Mouse (Mus musculus) naive thymus-derived CD4-positive, alpha-beta T cell, adult 2 months (primary cell): ENCODE data around the gene Smarcc2.

Experiments
- DNase-seq: peaks from one replicate; pipeline ENCODE4 v3.0.0-alpha.2; 2011; ENCODE audit warnings: low read depth

Smarcc2 gene

DNA sequence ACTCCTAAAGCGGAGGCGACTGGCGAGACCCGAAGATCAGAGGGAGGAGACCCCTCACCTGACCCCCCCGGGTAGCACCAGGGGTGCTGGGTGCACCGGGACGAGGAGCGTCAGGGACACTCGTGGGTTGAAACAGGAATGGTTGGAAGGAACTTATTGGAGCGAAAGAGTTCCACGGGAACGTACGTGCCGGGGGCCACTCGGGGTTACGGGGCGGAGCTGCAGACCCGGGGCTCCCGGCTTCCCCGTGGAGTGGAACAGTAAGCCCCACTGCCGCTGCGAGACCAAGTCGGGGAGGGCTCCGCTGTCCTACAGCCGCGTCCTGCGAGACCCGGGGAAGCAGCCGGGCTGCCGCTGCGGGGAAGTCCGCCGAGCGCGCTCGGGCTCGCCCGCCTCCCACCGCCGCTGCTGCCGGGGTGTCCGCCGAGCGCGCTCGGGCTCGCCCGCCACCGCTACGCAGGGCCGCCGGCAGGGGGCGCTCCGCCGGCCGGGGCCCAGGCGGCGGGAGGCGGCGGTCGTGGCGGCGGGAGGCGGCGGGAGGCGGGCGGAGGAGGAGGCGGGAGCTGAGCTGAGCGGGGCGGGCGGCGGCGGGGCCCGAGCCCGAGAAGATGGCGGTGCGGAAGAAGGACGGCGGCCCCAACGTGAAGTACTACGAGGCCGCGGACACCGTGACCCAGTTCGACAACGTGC lies at the start of gene Smarcc2:
TSS of gene Smarcc2 (plus strand) at position 530 of the 690 bp plus-strand sequence.
- peak; percentile 89 for DNase-seq

- peak; percentile 97 for DNase-seq
Measured at GRCm38 (mm10) chr10:128409692-128410559, 49.1 kb upstream of the Smarcc2 start.

DNA sequence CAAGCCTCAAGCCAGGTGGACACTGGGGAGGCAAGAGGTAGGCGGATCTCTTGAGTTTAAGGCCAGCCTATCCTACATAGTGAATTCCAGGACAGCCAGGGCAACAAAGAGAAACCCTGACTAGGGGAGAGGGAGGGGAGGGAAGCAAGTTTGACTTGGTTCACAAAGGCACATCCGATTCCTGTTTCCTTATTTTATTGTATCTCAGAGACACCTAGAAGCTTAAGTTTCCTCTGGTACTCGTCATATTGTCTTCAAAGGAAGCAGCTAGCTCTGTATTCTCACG lies 48.5 kb upstream of the Smarcc2 start:
- DNase-seq = peak; percentile 67

DNA sequence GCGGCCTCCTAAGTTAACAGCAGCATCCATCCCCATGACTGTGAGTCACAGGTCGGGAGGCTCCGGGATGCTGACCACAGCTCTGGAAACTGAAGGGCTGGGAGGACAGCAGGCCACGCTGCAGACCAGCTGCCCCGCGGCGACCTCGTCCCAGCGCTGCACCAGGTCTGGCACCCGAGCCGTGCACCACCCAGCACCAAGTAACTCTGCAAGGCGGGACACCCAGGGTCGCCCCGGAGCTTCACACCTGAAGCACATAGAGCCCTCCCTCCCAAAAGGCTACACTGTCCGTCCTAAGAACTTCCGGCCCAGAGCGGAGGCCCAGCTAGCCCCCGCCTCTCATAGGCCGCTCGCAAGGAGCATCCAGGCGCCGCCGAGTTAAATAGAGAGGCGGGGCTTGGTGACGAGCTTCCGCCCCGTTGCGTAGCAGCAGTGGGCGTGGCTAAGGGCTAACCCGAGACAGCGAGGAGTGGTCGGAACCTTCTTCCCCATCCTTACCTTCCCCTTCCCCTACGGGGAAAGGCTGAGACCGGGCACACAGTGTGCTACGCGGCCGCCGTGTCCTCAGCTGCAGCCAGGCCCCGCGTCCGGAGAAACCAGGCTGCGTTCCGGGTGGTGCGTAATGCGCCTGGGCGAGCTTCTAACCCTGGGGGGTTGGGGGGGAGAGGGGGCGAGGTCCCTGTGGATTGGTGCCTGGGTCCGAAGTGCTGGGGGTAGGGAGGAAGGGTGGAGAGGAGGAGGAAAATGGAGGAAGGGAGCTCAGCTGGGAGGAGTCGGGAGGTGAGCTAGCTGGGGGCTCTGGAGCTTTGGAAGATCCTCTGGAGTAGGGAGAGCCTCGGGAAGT lies 47.6 kb upstream of the Smarcc2 start, which contains the start of the genes Nabp2 and Rnf41:
TSS of gene Nabp2 (minus strand) at position 282 of the 844 bp plus-strand sequence.
TSS of gene Rnf41 (plus strand) at position 447 of the 844 bp plus-strand sequence.
- DNase-seq = peak; percentile 96

DNA sequence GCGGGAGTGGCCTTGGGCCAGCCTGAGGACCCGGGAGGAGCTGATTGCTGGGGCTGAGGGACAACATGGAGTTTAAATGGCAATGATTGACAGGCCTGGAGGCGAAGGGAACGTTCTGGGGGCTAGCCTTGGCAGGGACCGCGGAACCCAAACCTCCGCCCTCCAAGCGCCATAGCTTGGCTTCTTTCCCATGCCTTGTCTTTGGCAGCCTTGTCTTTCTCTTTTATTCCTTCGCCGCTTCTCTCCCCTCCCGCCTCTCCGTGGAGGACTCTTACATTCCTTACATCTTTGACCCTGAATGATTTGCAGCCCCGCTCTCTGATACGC lies 47.0 kb upstream of the Smarcc2 start:
- no peak for DNase-seq

DNA sequence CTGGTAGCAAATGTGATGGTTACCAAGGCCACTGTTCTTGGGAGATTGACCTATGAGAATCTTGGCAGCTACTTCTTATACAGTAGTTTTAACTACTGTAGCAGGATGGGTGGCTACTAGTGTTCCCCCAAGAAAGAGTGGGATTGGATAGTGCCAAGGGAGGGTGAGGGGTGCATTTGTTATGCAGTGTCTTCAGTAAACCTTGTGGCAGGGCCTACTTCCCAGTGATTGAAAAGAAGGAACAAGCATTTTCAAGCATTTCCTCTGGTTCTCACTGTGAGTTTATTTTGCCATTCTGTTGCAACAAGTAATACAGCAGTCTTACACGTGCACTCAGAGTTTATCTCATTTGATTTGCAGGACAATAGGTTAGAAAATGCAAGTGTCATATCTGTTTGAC lies 46.5 kb upstream of the Smarcc2 start:
- DNase-seq = no peak

DNA sequence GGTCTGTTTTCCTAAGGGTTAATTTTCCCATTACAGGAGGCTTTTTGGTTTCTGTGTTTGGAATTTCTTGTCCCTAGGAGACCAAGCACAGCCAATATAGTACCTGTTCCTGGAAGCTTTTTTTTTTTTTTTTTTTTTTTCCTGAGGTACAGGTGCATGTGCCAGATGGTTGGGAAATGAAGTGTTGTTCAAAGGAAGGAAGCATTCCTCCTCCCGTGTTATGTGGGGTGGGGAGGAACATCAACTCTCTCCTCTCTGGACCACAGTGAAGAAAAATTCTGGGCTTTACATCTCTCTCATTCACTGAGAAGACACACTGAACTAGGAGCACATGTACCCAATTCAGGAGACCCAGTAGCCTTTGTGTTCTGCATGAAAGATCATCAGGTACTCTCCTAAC lies 46.0 kb upstream of the Smarcc2 start:
- DNase-seq = no peak

- DNase-seq = no peak
Measured at GRCm38 (mm10) chr10:128414848-128415247, 44.2 kb upstream of the Smarcc2 start.

- DNase-seq = no peak
Measured at GRCm38 (mm10) chr10:128422426-128422825, 36.6 kb upstream of the Smarcc2 start.

GRCm38 (mm10) chr10:128424604-128425003 lies 34.4 kb upstream of the Smarcc2 start:
- peak; percentile 49 for DNase-seq

DNA sequence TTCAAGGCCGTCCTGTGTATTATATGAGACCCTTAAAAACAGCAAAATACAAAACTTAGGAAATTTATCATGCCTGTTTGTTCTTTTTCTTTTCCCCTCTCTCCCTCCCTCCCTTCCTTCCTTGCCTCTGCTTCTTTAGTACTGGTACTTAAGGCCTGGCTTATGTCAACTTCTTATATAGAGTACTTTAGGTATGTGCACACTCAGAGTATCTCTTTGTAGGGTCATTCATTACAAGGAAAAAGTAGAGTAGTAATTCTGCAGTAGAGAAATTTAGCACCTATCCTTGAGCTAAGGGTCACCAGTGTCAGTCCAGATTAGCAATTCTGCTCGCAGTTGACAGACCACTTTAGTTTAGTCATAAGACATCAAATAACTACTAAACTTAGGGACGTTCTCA lies 33.8 kb upstream of the Smarcc2 start:
- no peak for DNase-seq

GRCm38 (mm10) chr10:128429052-128429451 lies 30.0 kb upstream of the Smarcc2 start:
- no peak for DNase-seq

GRCm38 (mm10) chr10:128429454-128429853 lies 29.6 kb upstream of the Smarcc2 start:
- no peak for DNase-seq

DNA sequence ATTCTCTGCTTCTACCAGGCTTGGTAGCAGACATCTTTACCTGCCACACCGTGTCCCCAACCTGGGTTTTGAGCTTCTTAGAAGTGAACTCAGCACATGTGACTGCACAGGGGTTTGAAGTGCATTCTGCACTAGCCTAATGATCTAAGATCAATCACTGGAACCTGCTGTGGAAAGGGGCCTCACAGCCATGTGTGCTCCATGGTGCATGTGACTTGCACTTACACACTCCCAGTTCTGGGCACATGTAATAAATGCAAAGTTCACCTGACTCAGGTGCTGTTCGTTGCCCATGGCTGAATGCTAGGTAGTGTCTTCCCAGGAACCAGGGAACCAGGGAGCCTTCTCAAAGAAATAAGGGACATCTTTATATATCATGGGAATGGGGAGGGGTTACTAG lies 25.6 kb upstream of the Smarcc2 start:
- no peak for DNase-seq

- DNase-seq = peak; percentile 77
Measured at GRCm38 (mm10) chr10:128434681-128435080, 24.4 kb upstream of the Smarcc2 start.

DNA sequence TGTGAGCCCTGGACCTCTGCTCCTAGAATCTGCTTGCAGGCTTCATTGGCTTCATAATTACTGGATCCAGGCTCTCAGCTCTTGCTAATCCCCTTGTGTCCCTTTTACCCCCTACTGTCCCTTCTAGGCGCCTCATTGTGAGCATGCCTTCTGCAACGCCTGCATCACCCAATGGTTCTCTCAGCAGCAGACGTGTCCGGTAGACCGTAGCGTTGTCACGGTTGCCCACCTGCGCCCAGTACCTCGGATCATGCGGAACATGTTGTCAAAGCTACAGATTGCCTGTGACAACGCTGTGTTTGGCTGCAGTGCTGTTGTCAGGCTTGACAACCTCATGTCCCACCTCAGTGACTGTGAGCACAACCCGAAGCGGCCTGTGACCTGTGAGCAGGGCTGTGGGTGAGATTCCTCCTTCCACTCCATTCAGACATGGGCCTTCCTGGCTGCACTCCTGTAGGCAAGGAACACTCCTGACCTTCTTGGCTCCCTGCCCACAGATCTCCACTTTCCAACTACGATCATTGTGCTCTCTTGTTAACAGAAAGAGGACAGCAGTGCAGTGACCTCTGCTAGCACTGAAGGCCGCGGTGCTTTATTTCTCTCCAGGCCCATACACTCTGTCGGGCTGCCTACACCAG lies 23.7 kb upstream of the Smarcc2 start:
- DNase-seq = no peak

GRCm38 (mm10) chr10:128435873-128436272 lies 23.2 kb upstream of the Smarcc2 start:
- DNase-seq = no peak

DNA sequence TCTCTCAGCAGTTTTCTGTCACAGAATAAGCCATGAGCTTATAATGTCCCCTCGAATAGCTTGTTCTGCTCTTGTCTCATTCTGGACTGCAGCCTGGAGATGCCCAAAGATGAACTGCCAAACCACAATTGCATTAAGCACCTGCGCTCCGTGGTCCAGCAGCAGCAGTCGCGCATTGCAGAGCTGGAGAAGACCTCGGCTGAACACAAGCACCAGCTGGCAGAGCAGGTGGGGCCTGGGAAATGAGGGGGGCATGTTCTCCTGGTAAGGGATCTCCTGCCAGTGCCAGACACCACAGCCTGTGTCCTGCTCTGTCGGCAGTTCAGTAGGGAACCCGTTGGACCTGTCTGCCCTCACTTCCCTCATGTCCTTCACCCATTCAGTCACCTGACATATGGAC lies 22.7 kb upstream of the Smarcc2 start:
- DNase-seq = no peak

DNA sequence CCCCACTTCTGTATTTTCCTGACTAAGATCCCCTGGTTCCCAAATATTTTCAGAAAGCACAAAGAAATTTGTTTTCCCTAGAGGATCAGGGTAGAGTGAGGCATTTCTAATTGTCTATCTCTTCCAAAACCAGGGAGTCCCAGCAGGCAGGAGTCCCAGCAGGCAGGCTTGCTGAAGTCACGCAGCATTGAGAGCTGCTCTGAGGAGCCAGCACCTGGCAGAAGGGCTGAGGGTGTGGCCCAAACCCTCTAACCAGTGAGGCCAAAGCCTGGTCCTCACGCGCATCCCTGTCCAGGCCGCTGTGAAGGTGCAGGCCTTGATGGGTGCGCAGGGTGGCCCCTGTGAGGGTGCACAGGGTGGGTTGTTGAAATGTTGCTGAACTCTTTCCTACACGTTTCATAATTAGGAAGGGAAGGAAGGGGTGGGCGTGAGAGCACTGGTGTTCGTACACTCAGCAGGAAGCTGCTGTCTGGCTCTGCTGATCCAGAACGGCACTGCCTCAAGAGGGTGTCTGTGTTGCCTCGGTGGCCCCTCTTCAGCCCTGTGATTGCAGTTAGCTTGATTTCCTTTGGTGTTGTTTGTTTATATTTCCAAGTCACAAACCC lies 20.3 kb upstream of the Smarcc2 start:
- peak; percentile 68 for DNase-seq

GRCm38 (mm10) chr10:128440407-128440806 lies 18.6 kb upstream of the Smarcc2 start:
- DNase-seq = peak; percentile 69

- DNase-seq = no peak
Measured at GRCm38 (mm10) chr10:128441324-128442119, 17.5 kb upstream of the Smarcc2 start.
